Mouse (Mus musculus) hindbrain, embryonic 14.5 days (tissue): ENCODE measurements at regions not wholly inside any gene's neighbourhood (a gene's known extent, or its start where the extent isn't known, plus 50 kb on each side); places are given as distances from the start of the nearest gene placed in this dataset.

Source experiments
- ATAC-seq: fragments of 200-750 bp; cut with Nextera tagmentation; 2 replicates; pipeline ENCODE4 v1.8.0; 2017; ENCODE audit warnings: moderate number of reproducible peaks, mild to moderate bottlenecking, moderate TSS enrichment, moderate library complexity; ENCODE audit not compliant: low FRiP score
- DNase-seq: peaks from one replicate; pipeline ENCODE4 v3.0.0-alpha.2; 2015; ENCODE audit warnings: low spot score
- H3K27ac ChIP-seq: fragments of 300-500 bp; sonication (generic); 2 replicates; pipeline ENCODE4 v1.5.1; 2014; ENCODE audit warnings: mild to moderate bottlenecking, moderate library complexity
- H3K27me3 ChIP-seq: fragments of 300-500 bp; sonication (generic); 2 replicates; pipeline ENCODE4 v1.6.1; 2014; ENCODE audit warnings: mild to moderate bottlenecking, low read length, mixed read lengths; ENCODE audit not compliant: control insufficient read depth, insufficient read depth
- H3K36me3 ChIP-seq: fragments of 300-500 bp; sonication (generic); replicated peaks from 2 replicates; pipeline ENCODE4 v1.6.1; 2014; ENCODE audit not compliant: control insufficient read depth, insufficient read depth
- H3K4me1 ChIP-seq: fragments of 300-500 bp; sonication (generic); replicated peaks from 2 replicates; pipeline ENCODE4 v1.6.1; 2014; ENCODE audit warnings: antibody characterized with exemption, low read length, mixed read lengths; ENCODE audit not compliant: control insufficient read depth, insufficient read depth
- H3K4me2 ChIP-seq: fragments of 300-500 bp; sonication (generic); replicated peaks from 2 replicates; pipeline ENCODE4 v1.6.1; 2014; ENCODE audit warnings: mild to moderate bottlenecking, moderate library complexity
- H3K4me3 ChIP-seq: fragments of 300-500 bp; sonication (generic); replicated peaks from 2 replicates; pipeline ENCODE4 v1.5.1; 2014; ENCODE audit warnings: mild to moderate bottlenecking, low read length
- H3K9ac ChIP-seq: fragments of 300-500 bp; sonication (generic); 2 replicates; pipeline ENCODE4 v1.6.1; 2014
- H3K9me3 ChIP-seq: fragments of 300-500 bp; sonication (generic); 2 replicates; pipeline ENCODE4 v1.6.1; 2016; ENCODE audit warnings: low read length; ENCODE audit not compliant: control insufficient read depth
- WGBS: fragments of 180-500 bp; shearing (Covaris S2); extraction: QIAGEN DNeasy Blood & Tissue Kit; methylation state at CpG from one replicate; pipeline ENCODE4 v1.1.7; 2014; 5-methylcytosine and 5-hydroxymethylcytosine counted together

DNA sequence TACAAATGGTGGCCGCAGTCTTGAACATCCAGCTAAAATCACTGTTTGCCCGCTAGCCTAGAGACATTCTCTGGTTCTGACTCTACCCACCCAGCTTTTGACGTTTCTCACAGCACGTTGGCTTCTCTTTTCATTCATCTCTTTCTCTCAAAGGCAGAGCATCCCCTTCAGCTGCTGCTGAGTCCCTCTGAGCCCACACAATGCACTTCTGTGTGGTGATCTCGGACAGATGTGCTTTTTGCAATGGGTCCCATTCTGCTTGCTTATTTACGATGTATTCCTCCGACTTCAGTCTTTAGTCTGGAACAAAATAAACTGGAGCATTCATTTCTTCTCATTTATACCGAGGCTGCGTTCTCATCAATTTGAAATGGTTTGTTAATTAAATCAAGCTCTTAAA, 66.2 kb upstream of the Cav2 start:
- Histone ChIP-seq H3K27me3 (no peaks in the 10 kb centered on the region), H3K9me3 (no peaks in the 10 kb centered on the region), H3K4me3 (no peak overlapping the region), H3K27ac (no peak overlapping the region), H3K4me1 (no peaks in the 10 kb centered on the region), H3K4me2 (no peak overlapping the region), H3K36me3 (no peaks in the 10 kb centered on the region), H3K9ac (no peak overlapping the region)
- 38% methylated on average over 9 of the region's 9 CpGs for WGBS
- DNase-seq (no peak), ATAC-seq (no peak)

DNA sequence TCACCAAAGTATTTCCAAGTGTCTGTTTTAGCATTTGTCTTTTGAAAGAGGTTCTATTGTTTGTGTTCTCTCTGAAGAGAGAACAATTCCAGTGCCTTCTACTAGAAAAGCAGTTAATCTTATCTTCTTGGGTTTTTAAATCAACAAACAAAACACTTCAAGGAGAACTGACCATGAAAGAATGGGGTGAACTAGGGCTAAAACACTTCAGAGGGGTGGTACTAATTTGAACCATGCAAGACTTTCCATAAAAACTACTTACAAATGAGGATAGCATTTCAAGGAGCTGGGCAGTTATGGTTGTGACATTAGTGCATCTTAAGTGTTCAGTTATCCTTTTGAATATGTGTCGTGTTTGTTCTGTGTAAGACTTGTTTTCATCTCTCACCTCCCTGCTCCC, 64.5 kb upstream of the Cav2 start:
- H3K4me3 ChIP-seq = no peak overlapping the region
- H3K9me3 ChIP-seq = no peaks in the 10 kb centered on the region
- no peaks in the 10 kb centered on the region for H3K4me1 ChIP-seq
- no peak overlapping the region for H3K9ac ChIP-seq
- ATAC-seq = no peak
- no peak overlapping the region for H3K27ac ChIP-seq
- WGBS = 83% methylated on average over 1 of the region's 1 CpGs
- H3K27me3 ChIP-seq = no peaks in the 10 kb centered on the region
- no peak for DNase-seq
- H3K4me2 ChIP-seq = no peak overlapping the region
- no peaks in the 10 kb centered on the region for H3K36me3 ChIP-seq

DNA sequence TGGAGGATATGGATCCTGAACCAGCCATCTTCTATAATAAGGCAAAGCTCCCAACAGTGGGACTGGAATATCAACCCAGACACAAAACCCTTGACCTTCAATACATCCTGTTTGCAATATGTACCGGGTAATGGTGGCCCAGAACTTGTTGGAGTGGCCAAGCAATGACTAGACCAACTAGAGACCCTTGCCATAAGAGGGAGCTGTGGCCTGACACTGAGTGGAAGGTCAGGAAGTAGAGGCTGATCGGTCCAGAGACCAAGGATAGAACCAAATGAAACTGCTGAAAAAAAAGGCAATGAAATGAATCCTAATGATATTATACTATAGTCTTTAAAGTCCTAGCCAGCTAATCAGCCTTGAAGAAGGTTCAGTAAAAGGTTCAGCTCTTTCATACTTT, 57.2 kb upstream of the Cav2 start:
- DNase-seq = no peak
- H3K27ac ChIP-seq = no peak overlapping the region
- no peaks in the 10 kb centered on the region; the same call in 1 of the 2 replicates for H3K9me3 ChIP-seq
- no peaks in the 10 kb centered on the region for H3K36me3 ChIP-seq
- H3K27me3 ChIP-seq = no peaks in the 10 kb centered on the region
- H3K4me2 ChIP-seq = no peak overlapping the region
- H3K4me1 ChIP-seq = no peaks in the 10 kb centered on the region
- 89% methylated on average over 2 of the region's 2 CpGs for WGBS
- H3K9ac ChIP-seq = no peak overlapping the region
- no peak overlapping the region for H3K4me3 ChIP-seq
- ATAC-seq = no peak

DNA sequence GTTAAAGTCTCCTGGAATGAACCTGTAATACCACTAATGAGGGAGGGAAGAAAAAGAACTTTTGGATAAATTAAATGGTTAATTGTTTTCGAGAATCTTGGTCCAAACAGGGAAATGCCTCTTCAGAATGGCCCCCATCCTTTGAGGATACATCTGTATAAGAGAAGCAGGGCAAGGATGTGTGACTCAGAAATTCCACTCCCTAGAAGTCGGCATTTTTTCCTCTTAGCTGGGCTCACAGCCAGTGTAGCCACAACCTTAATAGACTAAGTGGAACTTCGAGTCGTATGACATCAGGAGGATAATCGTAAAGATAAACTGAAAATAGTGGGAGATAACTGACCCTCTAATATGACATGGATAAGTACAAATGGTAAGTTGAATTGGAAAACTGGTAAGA, 56.1 kb upstream of the Cav2 start:
- no peak overlapping the region for H3K4me2 ChIP-seq
- 87% methylated on average over 5 of the region's 5 CpGs for WGBS
- ATAC-seq = no peak

DNA sequence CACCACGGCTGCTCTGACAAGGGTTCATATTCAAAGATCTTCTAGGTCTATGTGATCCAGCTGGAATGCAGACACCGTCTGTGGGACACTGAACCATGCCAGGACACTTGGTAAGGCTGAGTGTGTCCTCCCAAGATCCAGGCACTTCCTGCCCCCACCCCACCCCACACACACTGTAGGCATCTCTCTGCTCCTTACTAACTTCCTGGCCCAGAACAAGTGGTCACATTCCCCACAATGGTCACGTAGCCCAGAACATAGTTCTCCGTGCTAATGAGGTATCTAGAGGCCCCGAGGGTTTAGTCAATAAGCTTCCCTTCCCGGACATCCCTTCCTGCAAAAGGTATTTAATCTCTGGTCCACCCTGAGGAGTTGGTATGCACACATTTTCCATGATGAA, 54.5 kb upstream of the Cav2 start:
- no peak overlapping the region for H3K9ac ChIP-seq
- H3K4me2 ChIP-seq = no peak overlapping the region
- ATAC-seq (no peak), DNase-seq (no peak)
- no peaks in the 10 kb centered on the region for H3K27me3 ChIP-seq
- no peak overlapping the region for H3K4me3 ChIP-seq
- H3K4me1 ChIP-seq = no peaks in the 10 kb centered on the region
- H3K36me3 ChIP-seq = no peaks in the 10 kb centered on the region
- WGBS = 91% methylated on average over 6 of the region's 6 CpGs
- H3K27ac ChIP-seq = no peak overlapping the region
- no peaks in the 10 kb centered on the region; the same call in 1 of the 2 replicates for H3K9me3 ChIP-seq

More for the DNA sequence above, 56.1 kb upstream of the Cav2 start:
- Histone ChIP-seq H3K36me3 (no peaks in the 10 kb centered on the region), H3K27me3 (no peaks in the 10 kb centered on the region), H3K4me1 (no peaks in the 10 kb centered on the region), H3K27ac (no peak overlapping the region), H3K9ac (no peak overlapping the region), H3K4me3 (no peak overlapping the region), H3K9me3 (no peaks in the 10 kb centered on the region; the same call in 1 of the 2 replicates)
- no peak for DNase-seq
